Mouse (Mus musculus): ENCODE measurements at regions not wholly inside any gene's neighbourhood (a gene's known extent, or its start where the extent isn't known, plus 50 kb on each side); places are given as distances from the start of the nearest gene placed in this dataset.
A peak's percentile ranks its signal among the peaks of the same experiment; 100 is the strongest.

- DNase-seq = peak in 1 of 2 experiments; percentile 10
- intact Hi-C loops (cut with DNase I) = no loop called here
These were observed 290.2 kb upstream of the Trib2 start for GRCm38 (mm10) chr12:16106946-16107345.

- intact Hi-C loops (cut with DNase I) = no loop called here
- DNase-seq = no peak
These were observed 282.1 kb upstream of the Trib2 start for GRCm38 (mm10) chr12:16098840-16099239.

DNA sequence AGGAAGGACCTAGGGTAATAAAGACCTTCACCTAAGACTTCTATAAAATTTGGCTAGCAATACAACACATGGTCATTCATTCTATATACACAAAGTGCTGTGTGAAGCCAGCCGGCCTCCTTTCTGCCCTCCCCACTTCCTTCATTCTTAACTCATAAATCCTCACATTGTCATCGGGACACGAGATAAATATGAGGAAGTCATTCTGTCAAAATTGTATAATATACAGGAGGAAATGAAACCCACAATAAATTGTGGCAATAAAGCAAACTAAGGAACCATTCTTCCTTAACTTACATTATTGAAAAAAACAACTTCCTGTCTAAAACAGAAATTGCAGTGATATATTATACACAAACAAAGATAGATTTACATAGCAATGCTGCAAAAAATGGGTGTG, 275.9 kb upstream of the Trib2 start:
- no peak for DNase-seq
- intact Hi-C loops (cut with DNase I) = no loop called here

DNA sequence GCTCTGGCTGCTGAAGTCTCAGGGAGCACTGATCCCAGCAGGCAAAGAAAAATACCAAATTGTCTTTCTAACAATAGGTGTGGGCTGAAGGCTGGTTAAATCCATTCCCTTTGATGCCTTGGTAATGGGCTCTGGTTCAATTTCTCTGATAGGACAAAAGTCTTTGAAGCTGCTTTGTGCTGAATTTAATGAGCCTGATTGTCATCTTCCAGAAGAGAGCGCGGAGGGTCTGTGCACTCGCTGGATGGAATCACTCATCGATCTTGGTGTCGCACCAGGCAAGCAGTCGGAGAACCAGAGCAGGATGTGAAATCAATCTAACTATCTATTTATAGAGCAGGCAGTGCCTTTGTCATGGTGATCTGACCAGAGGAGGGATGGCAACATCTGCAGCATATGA, 274.6 kb upstream of the Trib2 start:
- intact Hi-C loops (cut with DNase I) = no loop called here
- DNase-seq = no peak

GRCm38 (mm10) chr12:16083176-16083575, 266.5 kb upstream of the Trib2 start:
- intact Hi-C loops (cut with DNase I) = no loop called here

GRCm38 (mm10) chr12:16077215-16077614, 260.5 kb upstream of the Trib2 start:
- no peak for DNase-seq
- intact Hi-C loops (cut with DNase I) = no loop called here

More at GRCm38 (mm10) chr12:16083176-16083575, 266.5 kb upstream of the Trib2 start:
- no peak for DNase-seq

GRCm38 (mm10) chr12:16075962-16076361, 259.2 kb upstream of the Trib2 start:
- DNase-seq = no peak
- intact Hi-C loops (cut with DNase I) = no loop called here

DNA sequence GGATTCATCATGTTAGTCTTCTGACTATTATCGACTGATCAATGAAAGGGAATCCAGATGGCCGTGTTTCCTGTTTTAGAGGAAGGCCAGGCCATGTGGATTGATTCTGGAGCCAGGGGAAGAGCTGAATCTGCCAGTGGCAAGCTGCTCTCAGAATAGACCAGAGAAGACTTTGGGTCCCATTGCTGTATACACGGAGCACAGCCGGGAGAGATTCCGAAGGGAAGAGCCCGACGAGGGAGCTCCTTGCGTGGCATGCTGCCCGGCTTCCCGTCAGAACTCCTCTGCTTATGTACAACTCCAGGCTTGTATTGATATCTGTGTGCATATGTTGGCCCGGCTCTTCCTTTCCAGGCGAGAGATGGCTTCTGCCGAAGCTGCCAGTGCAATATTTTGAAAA, 252.2 kb upstream of the Trib2 start:
- intact Hi-C loops (cut with DNase I) = no loop called here
- DNase-seq = peak in 1 of 2 experiments; percentile 12

- intact Hi-C loops (cut with DNase I) = no loop called here
- no peak for DNase-seq
These were observed 246.0 kb upstream of the Trib2 start for GRCm38 (mm10) chr12:16062689-16063088.

- intact Hi-C loops (cut with DNase I) = no loop called here
- DNase-seq = no peak
These were observed 243.7 kb upstream of the Trib2 start for GRCm38 (mm10) chr12:16060461-16060860.

DNA sequence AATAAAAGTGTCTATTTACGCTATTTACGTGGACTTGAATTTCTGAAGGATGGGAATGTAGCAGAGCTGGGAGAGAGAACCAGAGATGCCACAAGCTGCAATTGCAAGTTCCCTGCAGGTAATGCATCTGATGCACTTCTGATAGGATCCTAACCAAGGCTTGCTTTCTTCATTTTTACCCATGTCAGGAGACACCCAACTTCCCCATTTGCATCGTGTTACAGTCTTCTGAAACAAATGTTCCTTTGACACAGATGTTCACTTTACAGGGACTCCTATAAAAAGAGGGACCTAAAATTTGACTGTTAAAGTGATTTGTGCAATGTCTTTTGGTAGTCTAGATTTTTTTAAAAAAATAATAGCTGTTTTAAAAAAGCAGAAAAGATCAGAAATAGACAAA, 241.5 kb upstream of the Trib2 start:
- intact Hi-C loops (cut with DNase I) = no loop called here
- no peak for DNase-seq

DNA sequence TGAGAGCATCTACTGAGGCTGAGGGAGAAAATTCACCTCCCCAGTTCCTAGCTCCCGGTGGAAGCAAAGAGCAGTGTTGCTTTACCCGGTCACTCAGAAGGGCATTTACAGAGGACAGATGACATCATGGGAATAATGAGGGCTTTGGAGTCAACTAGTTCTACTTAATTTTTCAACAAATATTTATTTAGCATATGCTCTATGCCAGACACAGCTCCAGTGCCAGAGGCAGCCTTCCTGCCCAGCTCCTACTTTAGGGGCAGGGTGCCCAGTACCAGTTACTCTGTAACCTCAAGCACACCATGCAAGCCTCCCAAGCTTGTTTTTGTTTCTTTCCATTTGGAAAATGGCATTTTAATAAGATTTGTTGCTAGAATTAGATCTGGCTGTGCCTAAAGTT, 240.1 kb upstream of the Trib2 start:
- intact Hi-C loops (cut with DNase I) = no loop called here
- DNase-seq = no peak

- intact Hi-C loops (cut with DNase I) = no loop called here
- DNase-seq = no peak
These were observed 239.5 kb upstream of the Trib2 start for GRCm38 (mm10) chr12:16056216-16056615.

GRCm38 (mm10) chr12:16054591-16054990, 237.9 kb upstream of the Trib2 start:
- DNase-seq = no peak
- intact Hi-C loops (cut with DNase I) = no loop called here

- intact Hi-C loops (cut with DNase I) = no loop called here
- DNase-seq = no peak
These were observed 237.0 kb upstream of the Trib2 start for GRCm38 (mm10) chr12:16053735-16054134.

GRCm38 (mm10) chr12:16052998-16053397, 236.3 kb upstream of the Trib2 start:
- DNase-seq = no peak
- intact Hi-C loops (cut with DNase I) = no loop called here

DNA sequence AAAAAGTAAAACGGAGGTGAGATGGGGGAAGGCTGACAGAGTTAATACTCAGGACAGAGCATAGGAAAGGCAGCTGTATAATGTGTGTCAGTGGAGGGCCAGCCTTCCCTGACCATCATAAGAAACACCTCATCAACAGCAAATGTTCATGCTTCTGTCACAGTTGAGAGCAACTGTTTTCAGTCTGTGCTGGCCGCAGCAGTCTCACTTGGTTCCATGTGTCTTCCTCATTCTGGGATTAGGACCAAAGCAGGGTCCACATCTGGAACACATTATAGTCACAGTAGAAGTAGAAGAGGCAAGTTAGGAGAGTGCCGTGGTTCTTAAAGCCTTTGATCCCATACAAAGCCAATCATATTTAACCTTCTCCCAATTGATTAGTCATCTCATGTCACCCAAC, 235.6 kb upstream of the Trib2 start:
- DNase-seq = no peak
- intact Hi-C loops (cut with DNase I) = no loop called here

DNA sequence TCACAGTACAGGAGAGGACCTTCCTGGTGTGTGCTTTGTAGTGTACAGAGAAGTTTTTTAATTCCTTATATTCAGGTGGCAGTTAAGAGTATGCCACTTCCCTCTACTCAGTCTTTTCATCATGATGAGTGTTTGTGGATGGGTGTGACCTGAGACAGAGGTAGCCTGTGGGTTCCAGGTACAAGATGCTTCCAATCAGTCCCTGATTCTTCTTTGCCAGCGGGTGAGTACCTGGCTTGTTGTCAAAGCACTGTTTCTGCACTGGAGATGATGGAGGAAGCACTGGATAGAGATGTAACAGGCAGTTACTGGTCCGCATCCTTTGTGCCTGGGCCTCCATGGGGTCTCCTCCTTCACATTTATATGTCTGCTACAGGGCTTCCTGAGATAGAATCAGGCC, 234.7 kb upstream of the Trib2 start:
- no peak for DNase-seq
- intact Hi-C loops (cut with DNase I) = no loop called here

DNA sequence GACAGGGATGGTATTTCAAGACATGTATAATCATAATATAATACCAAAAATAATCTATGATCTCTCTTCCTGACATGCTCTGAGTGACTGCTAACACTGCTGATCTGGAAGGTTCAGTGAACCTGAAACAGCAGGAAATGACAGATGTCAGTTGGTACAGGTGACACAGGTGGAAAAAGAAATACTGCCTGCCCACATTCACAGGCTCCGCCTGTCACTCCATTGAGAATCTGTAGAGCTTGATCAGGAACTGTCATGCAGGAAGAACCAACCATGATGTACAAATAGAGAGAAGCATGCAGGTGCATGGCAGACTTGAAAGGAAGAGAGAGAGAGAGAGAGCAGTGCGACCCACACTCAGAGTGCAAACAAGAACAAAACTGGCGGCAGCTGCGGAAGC, 232.8 kb upstream of the Trib2 start:
- no peak for DNase-seq
- intact Hi-C loops (cut with DNase I) = no loop called here

GRCm38 (mm10) chr12:16046643-16047042, 229.9 kb upstream of the Trib2 start:
- no peak for DNase-seq
- intact Hi-C loops (cut with DNase I) = no loop called here

- no peak for DNase-seq
- intact Hi-C loops (cut with DNase I) = no loop called here
These were observed 229.2 kb upstream of the Trib2 start for GRCm38 (mm10) chr12:16045791-16046494.

DNA sequence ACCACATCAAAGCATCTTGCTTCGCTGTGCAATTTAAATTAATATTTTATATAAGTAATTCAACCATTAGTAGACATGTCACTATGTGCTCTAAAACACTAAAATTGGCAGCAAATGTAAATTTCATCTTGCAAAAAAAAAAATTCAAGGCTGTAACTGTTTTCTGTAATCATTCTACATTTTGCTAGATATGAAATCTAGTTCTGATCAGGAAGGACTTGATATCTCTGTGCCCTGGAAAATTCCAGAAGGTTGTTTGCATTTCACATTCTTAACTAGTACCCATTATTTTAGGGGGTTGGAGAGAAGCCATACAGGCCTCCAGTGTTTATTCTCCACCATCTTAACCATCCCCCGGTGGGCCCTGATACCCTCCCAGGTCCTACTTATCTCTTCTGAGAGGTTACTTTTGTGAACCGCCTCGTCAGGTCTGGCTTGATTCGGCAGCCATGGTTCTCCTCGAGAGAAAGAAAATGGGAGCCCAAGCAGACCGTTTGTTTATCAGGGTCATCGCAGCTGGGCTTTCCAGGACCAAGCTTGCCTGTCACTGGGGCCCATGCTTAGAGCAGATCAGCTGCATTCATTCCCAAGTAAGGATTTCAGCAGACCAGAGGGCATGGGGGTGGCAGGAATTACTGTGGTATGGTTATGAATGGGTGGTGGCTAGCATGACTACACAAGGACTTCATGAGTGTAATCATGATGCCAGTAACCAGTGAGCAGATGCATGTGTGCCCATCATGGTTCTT, 226.9 kb upstream of the Trib2 start:
- DNase-seq = no peak
- intact Hi-C loops (cut with DNase I) = no loop called here

All from heart, postnatal 36 days (tissue).